Mouse (Mus musculus) kidney, adult 2 months (tissue): ENCODE measurements around the gene Epha2.

ENCODE experiments used
- CTCF ChIP-seq: fragments of 200-500 bp; conservative IDR thresholded peaks from 2 replicates; pipeline ENCODE4 v1.5.1; 2011; ENCODE audit warnings: low read depth, mild to moderate bottlenecking, control low read depth, low read length, moderate library complexity, mixed read lengths; ENCODE audit not compliant: insufficient read depth, insufficient read length
- POLR2A ChIP-seq: fragments of 200-500 bp; IDR thresholded peaks from one replicate; pipeline ENCODE4 v1.6.1; 2011; ENCODE audit warnings: low read depth, low read length, control low read depth

- TF ChIP-seq CTCF, result no peak
- no peak for TF ChIP-seq POLR2A
Observed at GRCm38 (mm10) chr4:141311908-141312307, 10.9 kb downstream of the Epha2 start.
